Mouse (Mus musculus): ENCODE measurements around the gene R3hcc1l. TPM values are rescaled to one million over a fixed set of nuclear protein-coding genes. Genes with fewer than 3 reads are reported as not detected.

The R3hcc1l gene
- polyA plus RNA-seq, 1 experiment from 2014 or later = 19.9 TPM

- Histone ChIP-seq H3K27me3 (replicated peaks; ENCODE audit: control insufficient read depth, insufficient read depth, low read length) (no peaks in the 10 kb centered on the region), H3K4me3 (ENCODE audit: low read length) (no peak overlapping the region), H3K36me3 (ENCODE audit: control insufficient read depth, insufficient read depth, low read length) (no peaks in the 10 kb centered on the region), H3K4me1 (ENCODE audit: control insufficient read depth, insufficient read depth, low read length) (no peaks in the 10 kb centered on the region), H3K9me3 (ENCODE audit: control insufficient read depth, low read length) (no peaks in the 10 kb centered on the region), H3K9ac (ENCODE audit: low read depth, low read length) (no peak overlapping the region), H3K4me2 (ENCODE audit: low read depth, low read length) (no peak overlapping the region), H3K27ac (ENCODE audit: low read length) (no peak overlapping the region)
- ATAC-seq = no peak
- 74% methylated on average over 8 of the region's 8 CpGs for WGBS
These were observed 83.5 kb downstream of the R3hcc1l start for GRCm38 (mm10) chr19:42602041-42602440.

- Histone ChIP-seq H3K4me2 (ENCODE audit: low read depth, low read length) (no peak overlapping the region), H3K9ac (ENCODE audit: low read depth, low read length) (no peak overlapping the region), H3K9me3 (ENCODE audit: control insufficient read depth, low read length) (no peaks in the 10 kb centered on the region), H3K27me3 (replicated peaks; ENCODE audit: control insufficient read depth, insufficient read depth, low read length) (no peaks in the 10 kb centered on the region), H3K36me3 (ENCODE audit: control insufficient read depth, insufficient read depth, low read length) (no peaks in the 10 kb centered on the region), H3K27ac (ENCODE audit: low read length) (no peak overlapping the region), H3K4me1 (ENCODE audit: control insufficient read depth, insufficient read depth, low read length) (no peaks in the 10 kb centered on the region), H3K4me3 (ENCODE audit: low read length) (no peak overlapping the region)
- WGBS = 67% methylated on average over 8 of the region's 8 CpGs
- peak; percentile 86 for ATAC-seq
These were observed 84.0 kb downstream of the R3hcc1l start for GRCm38 (mm10) chr19:42602576-42602975.

- WGBS = 94% methylated on average over 5 of the region's 5 CpGs
- ATAC-seq = no peak
These were observed 89.5 kb downstream of the R3hcc1l start for GRCm38 (mm10) chr19:42608082-42608481.

GRCm38 (mm10) chr19:42609716-42610115 is 91.2 kb downstream of the R3hcc1l start:
- Histone ChIP-seq H3K36me3 (ENCODE audit: control insufficient read depth, insufficient read depth, low read length) (no peaks in the 10 kb centered on the region), H3K4me3 (ENCODE audit: low read length) (no peak overlapping the region), H3K4me1 (ENCODE audit: control insufficient read depth, insufficient read depth, low read length) (no peaks in the 10 kb centered on the region; the same call in 1 of the 2 replicates), H3K9ac (ENCODE audit: low read depth, low read length) (no peak overlapping the region), H3K27ac (ENCODE audit: low read length) (no peak overlapping the region), H3K9me3 (ENCODE audit: control insufficient read depth, low read length) (no peaks in the 10 kb centered on the region), H3K27me3 (replicated peaks; ENCODE audit: control insufficient read depth, insufficient read depth, low read length) (no peaks in the 10 kb centered on the region; the same call in 1 of the 2 replicates), H3K4me2 (ENCODE audit: low read depth, low read length) (no peak overlapping the region)
- ATAC-seq = no peak
- 85% methylated on average over 3 of the region's 3 CpGs for WGBS

More at GRCm38 (mm10) chr19:42608082-42608481, 89.5 kb downstream of the R3hcc1l start:
- Histone ChIP-seq H3K9me3 (ENCODE audit: control insufficient read depth, low read length) (no peaks in the 10 kb centered on the region), H3K36me3 (ENCODE audit: control insufficient read depth, insufficient read depth, low read length) (no peaks in the 10 kb centered on the region), H3K27me3 (replicated peaks; ENCODE audit: control insufficient read depth, insufficient read depth, low read length) (no peaks in the 10 kb centered on the region; the same call in 1 of the 2 replicates), H3K4me1 (ENCODE audit: control insufficient read depth, insufficient read depth, low read length) (no peaks in the 10 kb centered on the region; the same call in 1 of the 2 replicates), H3K27ac (ENCODE audit: low read length) (no peak overlapping the region), H3K4me3 (ENCODE audit: low read length) (no peak overlapping the region), H3K9ac (ENCODE audit: low read depth, low read length) (no peak overlapping the region), H3K4me2 (ENCODE audit: low read depth, low read length) (no peak overlapping the region)

GRCm38 (mm10) chr19:42611746-42612145 is 93.2 kb downstream of the R3hcc1l start:
- no peak overlapping the region for H3K4me2 ChIP-seq (ENCODE audit: low read depth, low read length)
- no peaks in the 10 kb centered on the region for H3K9me3 ChIP-seq (ENCODE audit: control insufficient read depth, low read length)
- no peak overlapping the region for H3K9ac ChIP-seq (ENCODE audit: low read depth, low read length)
- H3K4me1 ChIP-seq (ENCODE audit: control insufficient read depth, insufficient read depth, low read length) = no peaks in the 10 kb centered on the region; the same call in 1 of the 2 replicates
- no peaks in the 10 kb centered on the region for H3K36me3 ChIP-seq (ENCODE audit: control insufficient read depth, insufficient read depth, low read length)
- no peaks in the 10 kb centered on the region; the same call in 1 of the 2 replicates for H3K27me3 ChIP-seq (replicated peaks; ENCODE audit: control insufficient read depth, insufficient read depth, low read length)
- H3K27ac ChIP-seq (ENCODE audit: low read length) = no peak overlapping the region
- H3K4me3 ChIP-seq (ENCODE audit: low read length) = no peak overlapping the region
- WGBS = 80% methylated on average over 4 of the region's 4 CpGs
- ATAC-seq = no peak

- H3K4me1 ChIP-seq (ENCODE audit: control insufficient read depth, insufficient read depth, low read length) = no peaks in the 10 kb centered on the region; the same call in 1 of the 2 replicates
- no peaks in the 10 kb centered on the region for H3K36me3 ChIP-seq (ENCODE audit: control insufficient read depth, insufficient read depth, low read length)
- H3K9me3 ChIP-seq (ENCODE audit: control insufficient read depth, low read length) = no peaks in the 10 kb centered on the region
- WGBS = 2% methylated on average over 37 of the region's 37 CpGs
- H3K9ac ChIP-seq (ENCODE audit: low read depth, low read length) = peak within 1 kb of the TSS; percentile 62; the same call in 1 of the 2 replicates
- H3K27ac ChIP-seq (ENCODE audit: low read length) = peak within 1 kb of the TSS; percentile 6; the same call in 1 of the 2 replicates
- peak; percentile 80 for ATAC-seq
- H3K4me3 ChIP-seq (ENCODE audit: low read length) = peak within 1 kb of the TSS; percentile 52
- peak within 1 kb of the TSS; percentile 84 for H3K4me2 ChIP-seq (ENCODE audit: low read depth, low read length)
- H3K27me3 ChIP-seq (replicated peaks; ENCODE audit: control insufficient read depth, insufficient read depth, low read length) = no peaks in the 10 kb centered on the region; the same call in 1 of the 2 replicates
These were observed 94.1 kb downstream of the R3hcc1l start, which contains the start of gene Loxl4 for GRCm38 (mm10) chr19:42612654-42613053. Gene Loxl4 (minus strand): TSS chr19:42612813.

GRCm38 (mm10) chr19:42613116-42613515 is 94.6 kb downstream of the R3hcc1l start:
- H3K4me2 ChIP-seq (ENCODE audit: low read depth, low read length) = peak overlapping the region; percentile 84
- H3K9me3 ChIP-seq (ENCODE audit: control insufficient read depth, low read length) = no peaks in the 10 kb centered on the region
- H3K9ac ChIP-seq (ENCODE audit: low read depth, low read length) = peak overlapping the region; percentile 62; the same call in 1 of the 2 replicates
- 8% methylated on average over 7 of the region's 7 CpGs for WGBS
- no peaks in the 10 kb centered on the region for H3K36me3 ChIP-seq (ENCODE audit: control insufficient read depth, insufficient read depth, low read length)
- no peak overlapping the region for H3K27ac ChIP-seq (ENCODE audit: low read length)
- H3K4me1 ChIP-seq (ENCODE audit: control insufficient read depth, insufficient read depth, low read length) = no peaks in the 10 kb centered on the region; the same call in 1 of the 2 replicates
- H3K4me3 ChIP-seq (ENCODE audit: low read length) = peak overlapping the region; percentile 52
- H3K27me3 ChIP-seq (replicated peaks; ENCODE audit: control insufficient read depth, insufficient read depth, low read length) = no peaks in the 10 kb centered on the region; the same call in 1 of the 2 replicates
- no peak for ATAC-seq

GRCm38 (mm10) chr19:42613647-42614225 is 95.2 kb downstream of the R3hcc1l start:
- ATAC-seq = no peak
- Histone ChIP-seq H3K9ac (ENCODE audit: low read depth, low read length) (no peak overlapping the region), H3K4me1 (ENCODE audit: control insufficient read depth, insufficient read depth, low read length) (no peaks in the 10 kb centered on the region; the same call in 1 of the 2 replicates), H3K9me3 (ENCODE audit: control insufficient read depth, low read length) (no peaks in the 10 kb centered on the region), H3K27ac (ENCODE audit: low read length) (no peak overlapping the region), H3K4me2 (ENCODE audit: low read depth, low read length) (no peak overlapping the region), H3K27me3 (replicated peaks; ENCODE audit: control insufficient read depth, insufficient read depth, low read length) (no peaks in the 10 kb centered on the region; the same call in 1 of the 2 replicates), H3K4me3 (ENCODE audit: low read length) (no peak overlapping the region), H3K36me3 (ENCODE audit: control insufficient read depth, insufficient read depth, low read length) (no peaks in the 10 kb centered on the region)
- 72% methylated on average over 7 of the region's 7 CpGs for WGBS

GRCm38 (mm10) chr19:42628068-42628467 is 109.5 kb downstream of the R3hcc1l start:
- H3K9ac ChIP-seq (ENCODE audit: low read depth, low read length) = no peak overlapping the region
- ATAC-seq = no peak
- no peak overlapping the region for H3K4me3 ChIP-seq (ENCODE audit: low read length)
- no peaks in the 10 kb centered on the region for H3K9me3 ChIP-seq (ENCODE audit: control insufficient read depth, low read length)
- no peak overlapping the region for H3K27ac ChIP-seq (ENCODE audit: low read length)
- H3K27me3 ChIP-seq (replicated peaks; ENCODE audit: control insufficient read depth, insufficient read depth, low read length) = 0 out of 2 replicates have a peak, but pooled peaks cover 2% of the 10 kb centered on the region
- 86% methylated on average over 6 of the region's 6 CpGs for WGBS
- no peaks in the 10 kb centered on the region for H3K36me3 ChIP-seq (ENCODE audit: control insufficient read depth, insufficient read depth, low read length)
- H3K4me1 ChIP-seq (ENCODE audit: control insufficient read depth, insufficient read depth, low read length) = peaks cover 9% of the 10 kb centered on the region
- no peak overlapping the region for H3K4me2 ChIP-seq (ENCODE audit: low read depth, low read length)

All from intestine, embryonic 16.5 days (tissue).